Mouse (Mus musculus): Measurements from ENCODE around the gene Slc15a4. TPM values are rescaled to one million over a fixed set of nuclear protein-coding genes. Genes with fewer than 3 reads are reported as not detected.

The Slc15a4 gene
- polyA plus RNA-seq (2012; rRNA removed) = 33.7 and 42.8 TPM in 2 replicates

DNA sequence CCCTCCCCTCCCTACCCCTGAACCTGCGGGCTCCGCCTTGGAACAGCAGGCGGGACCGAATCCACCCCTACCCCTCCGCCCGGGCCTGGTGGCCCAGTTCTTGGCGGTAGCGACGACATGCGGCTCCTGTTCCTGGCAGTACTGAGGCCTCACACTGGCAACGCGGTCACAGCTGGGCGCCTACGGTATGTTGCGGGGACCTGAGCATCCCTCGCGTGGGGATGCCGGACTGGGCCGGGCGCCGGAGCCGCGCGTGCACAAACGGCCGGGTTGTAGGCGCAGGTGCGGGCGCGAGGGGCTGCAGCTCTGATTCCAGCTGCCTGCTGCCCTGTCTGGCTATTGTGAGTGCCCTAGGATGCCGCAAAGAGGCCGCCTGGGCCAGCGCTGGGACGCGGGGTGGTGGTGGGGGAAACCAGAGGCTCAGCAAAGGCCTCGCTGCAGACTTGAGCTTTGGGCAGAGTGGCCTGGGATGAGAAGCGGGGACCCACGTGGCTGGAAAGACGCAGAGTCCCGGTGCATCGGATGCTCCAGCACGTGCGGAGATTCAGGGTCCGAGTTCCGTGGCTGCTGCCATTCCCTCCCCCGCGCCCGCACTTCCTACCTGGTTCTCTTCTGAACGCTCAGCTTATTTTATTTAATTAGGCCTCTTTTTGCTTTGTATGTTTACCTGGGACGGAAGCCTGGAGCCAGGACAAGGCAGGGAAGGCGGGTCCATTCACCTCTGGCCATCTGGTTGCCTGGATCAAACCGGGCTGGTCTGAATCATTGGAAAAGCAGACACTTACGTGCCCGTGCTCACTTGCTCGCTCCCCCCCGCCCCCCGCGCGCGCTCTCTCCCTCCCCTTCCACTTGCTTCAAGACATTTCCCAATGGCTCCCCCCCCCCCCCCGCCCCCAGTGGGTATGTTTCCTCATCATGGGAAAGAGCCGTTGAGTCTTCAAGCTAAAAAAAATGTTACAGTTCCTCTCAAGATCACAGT, at the start of gene Slc15a4, which contains the start of gene Glt1d1:
TSS of gene Slc15a4 (minus strand) at position 731 of the 979 bp plus-strand sequence.
TSS of gene Glt1d1 (plus strand) at position 96 of the 979 bp plus-strand sequence.
- no peak for DNase-seq
- under 1% methylated on average over 60 of the region's 62 CpGs for whole genome bisulfite sequencing
- H3K4me3 ChIP-seq (replicated peaks; ENCODE audit: extremely low read depth, low read depth, low read length) = peak within 1 kb of the TSS; percentile 21

DNA sequence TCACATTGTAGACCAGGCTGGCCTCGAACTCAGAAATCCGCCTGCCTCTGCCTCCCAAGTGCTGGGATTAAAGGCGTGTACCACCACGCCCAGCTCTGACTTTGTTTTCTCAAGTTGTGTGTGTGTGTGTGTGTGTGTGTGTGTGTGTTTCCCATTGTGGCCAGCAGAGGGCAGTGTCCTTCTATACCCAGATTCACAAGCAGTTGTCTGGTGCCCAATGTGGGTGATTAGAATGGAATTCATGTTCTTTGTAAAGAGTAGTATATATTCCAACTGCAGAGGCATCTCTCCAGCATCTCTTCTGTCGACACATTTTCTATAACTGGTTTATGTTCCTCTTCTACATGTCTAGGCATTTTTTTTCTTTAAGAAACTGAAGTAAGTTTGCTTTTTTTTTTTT, 45.8 kb upstream of the Slc15a4 start:
- no peak for DNase-seq

More for the DNA sequence above, at the start of gene Slc15a4, which contains the start of gene Glt1d1:
- TF ChIP-seq CTCF (IDR thresholded peaks at IDR 0.05; ENCODE audit: insufficient read depth, low read length) = no peak
- TF ChIP-seq POLR2A (IDR thresholded peaks at IDR 0.05; ENCODE audit: borderline replicate concordance, extremely low read depth, low read depth, low read length) = no peak
- no peaks in the 10 kb centered on the region for H3K4me1 ChIP-seq (ENCODE audit: control insufficient read depth, insufficient read depth, low read length)

DNA sequence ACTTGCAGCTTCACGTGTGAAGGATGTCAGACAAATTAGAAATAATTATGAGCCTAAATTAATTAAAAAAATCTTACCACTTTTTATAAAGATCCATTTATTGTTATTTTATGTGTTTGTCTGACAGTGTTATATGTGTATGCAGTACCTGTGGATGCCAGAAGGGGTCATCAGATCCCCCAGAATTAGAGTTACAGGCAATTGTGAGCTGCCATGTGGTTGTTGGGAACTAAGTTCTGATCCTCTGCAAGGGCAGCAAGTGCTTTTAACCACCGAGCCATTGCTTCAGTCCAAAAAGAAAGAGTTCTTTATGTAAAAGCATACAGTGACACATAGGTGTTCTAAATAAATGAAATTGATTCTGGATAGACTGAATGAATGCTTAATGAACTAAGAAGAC, 44.9 kb upstream of the Slc15a4 start:
- TF ChIP-seq CTCF (IDR thresholded peaks at IDR 0.05; ENCODE audit: insufficient read depth, low read length) (no peak), POLR2A (IDR thresholded peaks at IDR 0.05; ENCODE audit: borderline replicate concordance, extremely low read depth, low read depth, low read length) (no peak)
- DNase-seq = no peak
- Histone ChIP-seq H3K4me1 (ENCODE audit: control insufficient read depth, insufficient read depth, low read length) (no peaks in the 10 kb centered on the region), H3K4me3 (replicated peaks; ENCODE audit: extremely low read depth, low read depth, low read length) (no peak overlapping the region)
- WGBS = 95% methylated on average over 2 of the region's 2 CpGs

More for the DNA sequence above, 45.8 kb upstream of the Slc15a4 start:
- H3K4me3 ChIP-seq (replicated peaks; ENCODE audit: extremely low read depth, low read depth, low read length) = no peak overlapping the region
- TF ChIP-seq CTCF (IDR thresholded peaks at IDR 0.05; ENCODE audit: insufficient read depth, low read length) = 0 out of 2 replicates have a peak, but pooled peaks have one; percentile 1
- TF ChIP-seq POLR2A (IDR thresholded peaks at IDR 0.05; ENCODE audit: borderline replicate concordance, extremely low read depth, low read depth, low read length) = no peak
- H3K4me1 ChIP-seq (ENCODE audit: control insufficient read depth, insufficient read depth, low read length) = no peaks in the 10 kb centered on the region
- WGBS = 96% methylated on average over 5 of the region's 5 CpGs

DNA sequence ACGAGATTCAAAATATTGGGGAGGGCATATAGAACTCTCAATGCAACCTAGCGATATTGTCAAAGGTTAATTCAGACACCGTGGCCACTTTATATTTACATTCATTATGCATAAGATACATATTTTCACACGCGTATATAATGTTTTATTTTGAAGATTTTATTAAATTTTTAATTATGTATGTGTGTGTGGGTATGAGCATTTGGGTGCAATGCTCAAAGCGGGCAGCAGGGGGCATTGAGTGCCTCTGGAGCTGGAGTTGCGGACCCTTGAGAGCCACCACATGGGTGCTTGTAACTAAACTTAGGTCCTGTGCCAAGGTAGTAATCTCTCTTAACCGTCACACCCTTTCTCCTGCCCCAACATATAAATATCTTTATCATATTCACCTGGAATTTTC, 41.2 kb upstream of the Slc15a4 start:
- Histone ChIP-seq H3K4me3 (replicated peaks; ENCODE audit: extremely low read depth, low read depth, low read length) (no peak overlapping the region), H3K4me1 (ENCODE audit: control insufficient read depth, insufficient read depth, low read length) (no peaks in the 10 kb centered on the region)
- TF ChIP-seq POLR2A (IDR thresholded peaks at IDR 0.05; ENCODE audit: borderline replicate concordance, extremely low read depth, low read depth, low read length) (no peak), CTCF (IDR thresholded peaks at IDR 0.05; ENCODE audit: insufficient read depth, low read length) (no peak)
- DNase-seq = no peak
- 88% methylated on average over 8 of the region's 8 CpGs for WGBS

DNA sequence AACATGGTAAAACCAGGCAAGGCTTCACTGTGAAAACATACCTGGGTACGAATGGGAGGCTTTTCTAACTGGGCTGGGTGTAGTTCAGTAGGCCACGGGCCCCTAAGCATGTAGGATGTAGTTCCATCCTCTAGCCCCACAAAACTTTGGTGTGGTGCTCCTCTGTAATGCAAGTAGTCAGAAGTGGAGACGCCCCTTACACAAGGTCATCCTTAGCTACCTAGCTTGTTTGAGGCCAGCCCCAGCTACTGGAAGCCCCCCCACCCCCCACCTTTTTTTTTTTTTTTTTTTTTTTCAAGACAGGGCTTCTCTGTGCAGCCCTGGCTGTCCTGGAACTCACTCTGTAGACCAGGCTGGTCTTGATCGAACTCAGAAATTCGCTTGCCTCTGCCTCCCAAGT, 28.3 kb upstream of the Slc15a4 start:
- TF ChIP-seq CTCF (IDR thresholded peaks at IDR 0.05; ENCODE audit: insufficient read depth, low read length) = no peak
- no peak for TF ChIP-seq POLR2A (IDR thresholded peaks at IDR 0.05; ENCODE audit: borderline replicate concordance, extremely low read depth, low read depth, low read length)
- no peaks in the 10 kb centered on the region for H3K4me1 ChIP-seq (ENCODE audit: control insufficient read depth, insufficient read depth, low read length)
- no peak overlapping the region for H3K4me3 ChIP-seq (replicated peaks; ENCODE audit: extremely low read depth, low read depth, low read length)
- WGBS = 80% methylated on average over 5 of the region's 5 CpGs
- DNase-seq = no peak

DNA sequence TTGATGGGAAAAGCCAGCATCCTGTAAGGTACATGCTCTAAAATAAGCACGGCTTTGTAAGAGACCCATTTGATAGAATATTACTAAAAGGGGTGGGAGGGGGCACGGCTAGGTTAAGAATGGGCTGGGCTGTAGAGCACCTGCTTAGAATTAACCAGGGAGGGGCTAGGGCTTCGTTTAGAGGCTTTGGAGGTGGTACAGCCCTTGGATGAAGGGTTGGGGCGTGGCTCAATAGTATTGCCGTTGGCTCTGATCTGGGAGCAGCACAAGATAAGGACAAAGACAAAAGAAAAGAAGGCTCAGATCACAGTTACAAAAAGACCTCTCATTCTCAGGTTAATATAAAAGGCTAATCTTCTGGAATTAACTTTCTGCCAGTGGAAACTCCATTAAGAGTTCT, 27.6 kb upstream of the Slc15a4 start:
- TF ChIP-seq POLR2A (IDR thresholded peaks at IDR 0.05; ENCODE audit: borderline replicate concordance, extremely low read depth, low read depth, low read length) = no peak
- TF ChIP-seq CTCF (IDR thresholded peaks at IDR 0.05; ENCODE audit: insufficient read depth, low read length) = no peak
- 74% methylated on average over 5 of the region's 5 CpGs for WGBS
- Histone ChIP-seq H3K4me1 (ENCODE audit: control insufficient read depth, insufficient read depth, low read length) (no peaks in the 10 kb centered on the region), H3K4me3 (replicated peaks; ENCODE audit: extremely low read depth, low read depth, low read length) (no peak overlapping the region)
- no peak for DNase-seq

DNA sequence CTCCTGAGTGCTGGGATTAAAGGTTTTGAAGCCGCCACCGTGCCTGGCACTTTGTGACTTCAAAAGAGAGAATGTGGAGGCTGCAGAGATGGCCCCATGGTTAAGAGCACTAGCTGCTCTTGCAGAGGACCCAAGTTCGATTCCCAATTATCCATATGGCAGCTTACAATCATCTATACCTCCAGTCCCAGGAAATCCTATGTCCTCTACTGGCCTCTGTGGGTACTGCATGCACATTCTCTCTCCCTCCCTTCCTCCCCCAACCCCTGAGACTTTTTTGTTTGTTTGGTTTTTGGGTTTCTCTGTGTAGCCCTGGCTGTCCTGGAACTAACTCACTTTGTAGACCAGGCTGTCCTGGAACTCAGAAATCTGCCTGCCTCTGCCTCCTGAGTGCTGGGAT, 26.6 kb upstream of the Slc15a4 start:
- H3K4me3 ChIP-seq (replicated peaks; ENCODE audit: extremely low read depth, low read depth, low read length) = no peak overlapping the region
- TF ChIP-seq POLR2A (IDR thresholded peaks at IDR 0.05; ENCODE audit: borderline replicate concordance, extremely low read depth, low read depth, low read length) = no peak
- TF ChIP-seq CTCF (IDR thresholded peaks at IDR 0.05; ENCODE audit: insufficient read depth, low read length) = no peak
- DNase-seq = no peak
- WGBS = 82% methylated on average over 3 of the region's 3 CpGs
- no peaks in the 10 kb centered on the region for H3K4me1 ChIP-seq (ENCODE audit: control insufficient read depth, insufficient read depth, low read length)

DNA sequence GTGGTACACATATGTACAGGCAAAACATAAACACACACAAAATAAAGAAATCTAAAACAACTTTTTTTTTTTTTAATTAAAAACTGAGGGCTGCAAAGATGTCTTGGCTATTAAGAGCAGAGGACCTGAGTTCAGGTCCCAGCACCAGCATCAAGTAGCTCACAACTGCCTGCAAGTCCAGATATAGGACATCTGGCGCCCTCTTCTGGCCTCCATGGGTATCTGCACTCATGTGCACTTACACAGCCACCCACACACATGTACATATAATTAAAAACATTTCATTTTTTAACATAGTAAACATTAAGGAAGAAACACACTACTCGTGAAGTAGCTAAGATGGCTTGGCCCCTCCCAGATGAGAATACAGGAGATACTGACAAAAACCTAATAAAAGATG, 25.6 kb upstream of the Slc15a4 start:
- TF ChIP-seq POLR2A (IDR thresholded peaks at IDR 0.05; ENCODE audit: borderline replicate concordance, extremely low read depth, low read depth, low read length) (no peak), CTCF (IDR thresholded peaks at IDR 0.05; ENCODE audit: insufficient read depth, low read length) (no peak)
- 80% methylated on average over 2 of the region's 2 CpGs for WGBS
- Histone ChIP-seq H3K4me1 (ENCODE audit: control insufficient read depth, insufficient read depth, low read length) (no peaks in the 10 kb centered on the region), H3K4me3 (replicated peaks; ENCODE audit: extremely low read depth, low read depth, low read length) (no peak overlapping the region)
- no peak for DNase-seq

DNA sequence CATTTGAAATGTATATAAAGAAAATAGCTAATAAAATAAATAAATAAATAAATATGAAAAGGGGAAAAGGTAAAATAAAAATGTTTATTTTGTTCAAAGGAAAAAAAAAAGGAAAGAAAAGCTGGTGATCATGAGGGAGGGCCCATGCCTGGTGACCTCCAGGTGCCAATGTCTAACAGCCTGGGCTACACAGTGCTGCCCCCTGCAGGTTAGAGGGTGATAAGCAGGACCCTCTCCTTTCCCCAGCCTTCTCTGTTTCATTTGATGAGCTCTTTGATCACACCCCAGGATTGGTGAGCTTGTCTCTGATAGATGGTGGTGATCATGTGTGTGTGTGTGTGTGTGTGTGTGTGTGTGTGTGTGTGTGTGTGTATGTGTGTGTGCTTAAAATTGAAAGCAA, 16.4 kb upstream of the Slc15a4 start:
- DNase-seq = peak; percentile 9
- TF ChIP-seq POLR2A (IDR thresholded peaks at IDR 0.05; ENCODE audit: borderline replicate concordance, extremely low read depth, low read depth, low read length) = no peak
- TF ChIP-seq CTCF (IDR thresholded peaks at IDR 0.05; ENCODE audit: insufficient read depth, low read length) = peak; percentile 55
- Histone ChIP-seq H3K4me3 (replicated peaks; ENCODE audit: extremely low read depth, low read depth, low read length) (no peak overlapping the region), H3K4me1 (ENCODE audit: control insufficient read depth, insufficient read depth, low read length) (no peaks in the 10 kb centered on the region)

DNA sequence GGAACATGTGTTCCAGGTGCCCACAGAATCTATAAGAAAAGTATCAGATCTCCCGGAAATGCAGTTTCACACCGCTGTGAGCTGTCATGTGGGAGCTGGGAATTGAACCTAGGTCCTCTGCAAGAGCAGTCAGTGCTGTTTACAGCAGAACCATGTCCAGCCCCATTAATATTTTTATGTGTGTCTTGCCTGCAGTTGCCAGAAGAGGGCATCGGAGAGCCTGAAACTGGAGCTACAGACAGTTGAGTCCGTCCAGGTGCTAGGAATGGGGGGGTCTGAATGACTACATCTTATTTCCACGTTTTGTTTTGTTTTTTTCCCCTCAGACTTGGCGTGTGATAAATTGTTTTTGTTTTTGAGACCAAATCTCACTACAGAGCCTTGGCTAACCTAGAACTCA, 15.3 kb upstream of the Slc15a4 start:
- Histone ChIP-seq H3K4me1 (ENCODE audit: control insufficient read depth, insufficient read depth, low read length) (no peaks in the 10 kb centered on the region), H3K4me3 (replicated peaks; ENCODE audit: extremely low read depth, low read depth, low read length) (no peak overlapping the region)
- WGBS = 65% methylated on average over 6 of the region's 6 CpGs
- DNase-seq = peak; percentile 13
- no peak for TF ChIP-seq POLR2A (IDR thresholded peaks at IDR 0.05; ENCODE audit: borderline replicate concordance, extremely low read depth, low read depth, low read length)
- peak; percentile 40; the same call in 1 of the 2 replicates for TF ChIP-seq CTCF (IDR thresholded peaks at IDR 0.05; ENCODE audit: insufficient read depth, low read length)
